Mouse (Mus musculus) C2C12 (cell line): Measurements from ENCODE around the gene Usp37.

Source experiments
- CEBPB ChIP-seq: IDR thresholded peaks from one replicate; pipeline ENCODE4 v1.6.1; 2011; ENCODE audit warnings: low read depth, mild to moderate bottlenecking, control low read depth, moderate library complexity
- CTCF ChIP-seq: IDR thresholded peaks from one replicate; pipeline ENCODE4 v1.5.1; 2011; ENCODE audit not compliant: control insufficient read depth, insufficient read depth, insufficient read length
- MAX ChIP-seq: IDR thresholded peaks from one replicate; pipeline ENCODE4 v1.6.1; 2011; ENCODE audit warnings: mild to moderate bottlenecking, control low read depth
- MYOD1 ChIP-seq: IDR thresholded peaks from one replicate; pipeline ENCODE4 v1.6.1; 2011; ENCODE audit warnings: low read depth; ENCODE audit not compliant: control insufficient read depth, insufficient read length
- MYOG ChIP-seq: IDR thresholded peaks from one replicate; pipeline ENCODE4 v1.6.1; 2011; ENCODE audit not compliant: control insufficient read depth, insufficient read length; ENCODE audit errors: extremely low read depth
- USF1 ChIP-seq: IDR thresholded peaks from one replicate; pipeline ENCODE4 v1.6.1; 2011; ENCODE audit warnings: low read depth, mild to moderate bottlenecking, control low read depth, moderate library complexity

- TF ChIP-seq USF1 (no peak), CTCF (no peak), MAX (no peak), MYOG (no peak), CEBPB (no peak), MYOD1 (no peak)
Measured at GRCm38 (mm10) chr1:74506471-74506881, 37.6 kb downstream of the Usp37 start.
